Mouse (Mus musculus) small intestine, adult 2 months (tissue): Measurements from ENCODE around the gene Ucp2.

ENCODE experiments used
- CTCF ChIP-seq: fragments of 200-500 bp; IDR thresholded peaks from 2 replicates; pipeline ENCODE4 v1.5.1; 2012; ENCODE audit warnings: low read depth, mild to moderate bottlenecking, control low read depth, inconsistent platforms, low read length, moderate library complexity, mixed read lengths; ENCODE audit not compliant: insufficient replicate concordance, insufficient read length; ENCODE audit errors: extremely low read depth
- POLR2A ChIP-seq: fragments of 200-500 bp; IDR thresholded peaks from 2 replicates; pipeline ENCODE4 v1.6.1; 2012; ENCODE audit warnings: low read depth, mild to moderate bottlenecking, control low read depth, inconsistent platforms, low read length, moderate library complexity

DNA sequence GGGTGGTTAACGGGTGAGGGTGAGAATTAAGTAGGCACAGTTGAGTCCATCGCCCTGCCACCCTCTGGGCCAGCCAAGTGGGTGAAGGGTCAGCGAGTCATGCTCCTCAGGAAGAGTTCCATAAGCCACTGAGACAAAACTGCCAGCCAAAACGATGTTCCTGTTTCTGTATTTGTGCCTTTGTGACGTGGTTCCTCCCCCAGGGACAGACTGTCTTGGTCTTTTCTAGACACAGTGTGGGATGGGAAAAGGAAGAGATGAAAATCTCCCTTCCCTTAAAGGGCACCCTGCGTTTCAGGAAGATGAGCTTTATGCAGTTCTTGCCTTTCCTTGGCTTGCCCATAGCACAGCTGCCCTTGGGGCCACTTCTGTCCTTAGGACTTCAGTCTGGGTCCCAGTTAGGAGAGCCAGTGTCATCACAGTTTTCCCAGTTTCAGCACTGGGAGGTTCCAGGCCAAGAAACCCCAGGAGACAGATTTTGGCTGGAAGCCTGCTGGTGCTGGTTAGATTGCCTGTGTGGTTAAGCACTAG lies 31.5 kb upstream of the Ucp2 start:
- TF ChIP-seq CTCF (no peak), POLR2A (no peak)
